Mouse (Mus musculus): ENCODE results near the gene Minpp1. TPM values are rescaled to one million over a fixed set of nuclear protein-coding genes. Genes with fewer than 3 reads are reported as not detected.
"Not testable (repeated sequence)": the region's sequence is repeated elsewhere in the genome, so short reads cannot be mapped to it uniquely, and the experiment has no call there.

The Minpp1 gene
- polyA plus RNA-seq (2015; fragmentation: Nextera tagmentation; extraction: Ambion mirVana), result 56.7 and 60.9 TPM in 2 replicates

DNA sequence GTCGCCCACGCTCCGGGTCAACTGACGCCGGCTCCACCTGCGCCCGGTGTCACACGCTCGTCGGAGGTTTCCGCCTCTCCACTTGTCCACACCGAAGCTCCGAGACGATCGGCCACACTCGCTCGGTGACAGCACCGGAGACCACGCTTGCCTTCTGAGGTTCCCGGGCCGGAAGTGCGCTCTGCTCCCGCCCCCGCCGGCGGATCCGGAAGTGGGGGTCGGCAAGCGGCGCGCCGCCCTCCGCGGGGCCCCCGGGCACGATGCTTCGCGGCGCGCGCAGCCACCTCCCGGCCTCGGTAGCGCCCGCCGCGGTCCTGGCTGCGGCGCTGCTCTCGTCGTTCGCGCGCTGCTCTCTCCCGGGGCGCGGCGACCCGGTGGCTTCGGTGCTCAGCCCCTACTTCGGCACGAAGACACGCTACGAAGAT lies at the start of gene Minpp1:
Minpp1 (plus strand) TSS at position 89 of the 425 bp plus-strand sequence.
- peak within 1 kb of the TSS; percentile 81 for H3K9ac ChIP-seq (ENCODE audit: low read depth, low read length)

DNA sequence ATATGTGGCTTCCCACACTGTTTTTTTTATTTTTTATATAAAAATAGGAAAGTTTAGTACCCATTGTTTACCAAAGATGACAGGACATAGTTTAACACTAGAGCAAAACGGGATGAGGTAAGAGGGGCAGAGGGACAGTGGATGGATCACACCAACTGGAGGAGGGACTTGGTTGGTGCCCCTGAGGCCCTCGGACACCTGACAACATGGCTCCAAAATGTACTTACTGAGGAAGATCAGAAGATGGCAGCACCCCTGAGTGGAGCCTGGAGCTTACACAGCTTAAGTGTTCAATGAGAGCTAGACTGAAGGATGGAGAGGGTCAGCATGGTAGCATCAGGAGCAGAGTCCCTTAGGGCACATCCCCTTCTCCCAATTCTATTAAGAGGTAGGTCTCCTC lies 46.2 kb upstream of the Minpp1 start:
- Histone ChIP-seq H3K9me3 (ENCODE audit: control insufficient read depth, low read length) (no peaks in the 10 kb centered on the region), H3K4me2 (ENCODE audit: low read depth, low read length) (no peak overlapping the region), H3K4me1 (ENCODE audit: control insufficient read depth, insufficient read depth, low read length) (no peaks in the 10 kb centered on the region), H3K27ac (ENCODE audit: low read length) (no peak overlapping the region), H3K36me3 (ENCODE audit: control insufficient read depth, insufficient read depth, low read length) (no peaks in the 10 kb centered on the region), H3K27me3 (replicated peaks; ENCODE audit: control insufficient read depth, insufficient read depth, low read length) (no peaks in the 10 kb centered on the region), H3K4me3 (ENCODE audit: low read length) (no peak overlapping the region), H3K9ac (ENCODE audit: low read depth, low read length) (no peak overlapping the region)
- 88% methylated on average over 2 of the region's 2 CpGs for WGBS
- no peak for ATAC-seq

More for the DNA sequence above, at the start of gene Minpp1:
- Histone ChIP-seq H3K36me3 (ENCODE audit: control insufficient read depth, insufficient read depth, low read length) (no peaks in the 10 kb centered on the region), H3K4me1 (ENCODE audit: control insufficient read depth, insufficient read depth, low read length) (peaks cover 16% of the 10 kb centered on the region), H3K9me3 (ENCODE audit: control insufficient read depth, low read length) (no peaks in the 10 kb centered on the region), H3K4me3 (ENCODE audit: low read length) (peak within 1 kb of the TSS; percentile 83), H3K27me3 (replicated peaks; ENCODE audit: control insufficient read depth, insufficient read depth, low read length) (no peaks in the 10 kb centered on the region), H3K4me2 (ENCODE audit: low read depth, low read length) (peak within 1 kb of the TSS; percentile 86), H3K27ac (ENCODE audit: low read length) (peak within 1 kb of the TSS; percentile 87)
- WGBS, result under 1% methylated on average over 63 of the region's 64 CpGs
- ATAC-seq, result peak; percentile 85

DNA sequence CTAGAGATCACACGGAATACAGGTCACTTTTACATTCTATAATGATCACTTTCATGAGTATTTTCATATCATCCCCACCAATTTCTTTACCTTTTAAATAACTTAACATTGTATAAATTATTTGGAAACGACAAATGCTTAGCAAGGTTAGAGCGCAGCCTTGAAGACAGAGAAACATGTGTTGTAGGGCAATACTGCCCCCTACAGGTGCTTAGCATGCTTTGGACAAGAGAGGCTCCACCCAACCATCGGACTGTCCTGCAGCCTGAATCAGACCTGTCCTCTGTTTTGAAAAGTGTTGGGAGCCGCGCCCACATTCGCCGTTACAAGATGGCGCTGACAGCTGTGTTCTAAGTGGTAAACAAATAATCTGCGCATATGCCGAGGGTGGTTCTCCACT lies 44.0 kb upstream of the Minpp1 start:
- Histone ChIP-seq H3K4me1 (ENCODE audit: control insufficient read depth, insufficient read depth, low read length) (no peaks in the 10 kb centered on the region), H3K9me3 (ENCODE audit: control insufficient read depth, low read length) (no peaks in the 10 kb centered on the region), H3K27me3 (replicated peaks; ENCODE audit: control insufficient read depth, insufficient read depth, low read length) (no peaks in the 10 kb centered on the region), H3K4me3 (ENCODE audit: low read length) (no peak overlapping the region), H3K4me2 (ENCODE audit: low read depth, low read length) (no peak overlapping the region), H3K9ac (ENCODE audit: low read depth, low read length) (no peak overlapping the region), H3K27ac (ENCODE audit: low read length) (no peak overlapping the region), H3K36me3 (ENCODE audit: control insufficient read depth, insufficient read depth, low read length) (no peaks in the 10 kb centered on the region)
- WGBS, result 97% methylated on average over 9 of the region's 11 CpGs
- no peak for ATAC-seq

DNA sequence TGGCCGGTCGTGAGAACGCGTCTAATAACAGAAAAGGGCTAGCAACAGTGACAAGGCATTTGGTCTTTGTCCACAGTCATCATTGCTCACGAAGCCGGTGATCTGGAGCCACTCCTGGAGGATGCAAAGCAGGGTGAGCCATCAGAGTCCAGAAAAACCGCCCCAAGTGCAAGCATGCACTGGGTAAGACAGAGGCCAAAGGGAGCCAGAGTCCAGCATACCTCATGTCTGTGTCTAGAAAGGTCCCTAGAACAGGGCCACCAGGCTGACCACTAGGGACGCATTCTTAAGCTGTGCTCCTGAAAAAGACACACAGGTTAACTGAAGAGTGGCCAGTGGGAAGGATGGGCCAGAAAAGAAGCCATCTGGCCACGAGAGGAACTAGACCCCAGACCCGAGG lies 36.6 kb upstream of the Minpp1 start:
- no peaks in the 10 kb centered on the region for H3K4me1 ChIP-seq (ENCODE audit: control insufficient read depth, insufficient read depth, low read length)
- H3K27ac ChIP-seq (ENCODE audit: low read length), result no peak overlapping the region
- WGBS, result 95% methylated on average over 10 of the region's 10 CpGs
- H3K9me3 ChIP-seq (ENCODE audit: control insufficient read depth, low read length), result no peaks in the 10 kb centered on the region; the same call in 1 of the 2 replicates
- H3K4me2 ChIP-seq (ENCODE audit: low read depth, low read length), result no peak overlapping the region
- H3K27me3 ChIP-seq (replicated peaks; ENCODE audit: control insufficient read depth, insufficient read depth, low read length), result no peaks in the 10 kb centered on the region
- no peaks in the 10 kb centered on the region for H3K36me3 ChIP-seq (ENCODE audit: control insufficient read depth, insufficient read depth, low read length)
- no peak overlapping the region for H3K4me3 ChIP-seq (ENCODE audit: low read length)
- H3K9ac ChIP-seq (ENCODE audit: low read depth, low read length), result no peak overlapping the region
- no peak for ATAC-seq

DNA sequence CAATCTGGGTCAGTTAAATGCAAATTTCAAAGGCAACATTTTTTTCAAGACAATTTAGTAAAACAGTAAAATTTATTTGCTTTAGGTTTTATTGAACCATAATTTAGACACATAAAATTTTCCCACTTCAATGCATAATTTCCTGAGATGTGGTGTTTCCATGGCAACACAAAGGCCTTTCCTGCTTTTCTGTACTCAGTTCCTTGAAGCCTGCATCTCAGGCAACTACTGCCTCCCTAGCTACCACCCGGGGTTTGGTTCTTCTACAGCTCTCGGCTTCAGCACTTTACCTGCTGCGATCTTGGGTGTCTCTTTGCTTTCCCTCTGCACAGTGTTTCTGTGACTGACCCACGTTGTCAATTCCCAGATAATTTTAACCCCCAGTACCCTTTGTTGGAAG lies 33.3 kb upstream of the Minpp1 start:
- H3K4me3 ChIP-seq (ENCODE audit: low read length), result no peak overlapping the region
- no peaks in the 10 kb centered on the region for H3K27me3 ChIP-seq (replicated peaks; ENCODE audit: control insufficient read depth, insufficient read depth, low read length)
- no peak overlapping the region for H3K4me2 ChIP-seq (ENCODE audit: low read depth, low read length)
- H3K9ac ChIP-seq (ENCODE audit: low read depth, low read length), result no peak overlapping the region
- no peaks in the 10 kb centered on the region for H3K36me3 ChIP-seq (ENCODE audit: control insufficient read depth, insufficient read depth, low read length)
- ATAC-seq, result no peak
- H3K9me3 ChIP-seq (ENCODE audit: control insufficient read depth, low read length), result no peaks in the 10 kb centered on the region; the same call in 1 of the 2 replicates
- no peaks in the 10 kb centered on the region for H3K4me1 ChIP-seq (ENCODE audit: control insufficient read depth, insufficient read depth, low read length)
- H3K27ac ChIP-seq (ENCODE audit: low read length), result no peak overlapping the region
- WGBS, result 69% methylated on average over 4 of the region's 4 CpGs

DNA sequence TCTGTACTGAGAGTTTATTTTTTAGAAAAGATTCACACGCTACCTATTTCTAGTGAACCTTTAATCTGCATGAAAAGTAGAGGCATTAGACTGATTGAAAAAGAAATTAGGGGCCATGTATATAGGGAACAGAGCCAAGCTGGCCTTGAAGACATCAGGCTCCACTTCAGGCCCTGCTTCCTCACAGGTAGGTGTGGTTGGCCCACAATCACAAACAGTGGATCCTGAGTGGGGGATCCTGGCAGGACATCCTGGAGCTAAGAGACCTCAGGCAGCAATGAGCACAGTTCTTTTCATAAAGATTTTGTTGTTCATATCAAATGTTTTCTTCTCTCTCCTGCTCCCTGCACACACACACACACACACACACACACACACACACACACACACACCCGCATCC lies 28.8 kb upstream of the Minpp1 start:
- Histone ChIP-seq H3K4me1 (ENCODE audit: control insufficient read depth, insufficient read depth, low read length) (no peaks in the 10 kb centered on the region), H3K27ac (ENCODE audit: low read length) (no peak overlapping the region), H3K27me3 (replicated peaks; ENCODE audit: control insufficient read depth, insufficient read depth, low read length) (no peaks in the 10 kb centered on the region), H3K9ac (ENCODE audit: low read depth, low read length) (no peak overlapping the region), H3K4me2 (ENCODE audit: low read depth, low read length) (no peak overlapping the region), H3K36me3 (ENCODE audit: control insufficient read depth, insufficient read depth, low read length) (no peaks in the 10 kb centered on the region), H3K4me3 (ENCODE audit: low read length) (no peak overlapping the region), H3K9me3 (ENCODE audit: control insufficient read depth, low read length) (no peaks in the 10 kb centered on the region; the same call in 1 of the 2 replicates)
- ATAC-seq, result no peak
- 83% methylated on average over 2 of the region's 2 CpGs for WGBS

DNA sequence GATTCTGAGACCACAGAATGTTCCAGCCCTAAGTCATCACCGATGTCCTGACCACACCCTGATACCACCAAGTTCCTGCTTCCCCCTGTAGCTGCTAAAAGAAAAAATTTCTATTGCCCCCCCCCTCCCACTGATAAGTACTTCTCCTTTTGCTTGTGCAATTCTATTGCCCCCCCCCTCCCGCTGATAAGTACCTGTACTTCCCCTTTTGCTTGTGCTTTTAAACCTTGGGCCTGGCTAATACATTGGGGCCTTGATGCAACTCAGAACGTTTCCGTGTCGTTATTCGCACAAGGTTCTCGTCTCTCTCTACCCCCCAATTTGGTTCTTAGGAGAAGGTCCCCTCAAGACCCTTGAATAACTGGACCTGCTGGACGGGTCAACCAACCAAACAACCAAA lies 27.9 kb upstream of the Minpp1 start:
- H3K27me3 ChIP-seq (replicated peaks; ENCODE audit: control insufficient read depth, insufficient read depth, low read length); H3K9me3 ChIP-seq (ENCODE audit: control insufficient read depth, low read length); H3K27ac ChIP-seq (ENCODE audit: low read length); H3K36me3 ChIP-seq (ENCODE audit: control insufficient read depth, insufficient read depth, low read length); H3K4me3 ChIP-seq (ENCODE audit: low read length); ATAC-seq; H3K9ac ChIP-seq (ENCODE audit: low read depth, low read length); H3K4me2 ChIP-seq (ENCODE audit: low read depth, low read length); H3K4me1 ChIP-seq (ENCODE audit: control insufficient read depth, insufficient read depth, low read length): not testable (repeated sequence)
- 86% methylated on average over 8 of the region's 8 CpGs for WGBS

DNA sequence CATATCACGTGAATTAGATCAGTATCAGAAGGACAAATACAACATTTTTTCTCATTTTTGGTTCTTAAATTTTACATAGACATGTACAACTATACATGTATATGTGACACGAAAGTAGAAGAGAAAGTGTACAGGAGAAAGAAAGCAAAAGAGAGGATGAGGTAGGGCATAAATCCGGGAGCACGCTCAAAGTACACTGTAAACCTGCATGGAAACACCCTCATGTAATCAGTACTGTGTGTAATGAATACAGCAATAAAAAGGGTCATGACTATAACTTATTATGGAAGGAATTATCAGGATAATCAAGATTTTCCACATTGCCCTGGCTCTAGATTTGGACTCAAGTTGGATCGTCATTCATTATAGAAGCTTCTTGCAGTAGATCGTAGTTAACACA lies 22.5 kb upstream of the Minpp1 start:
- H3K4me3 ChIP-seq (ENCODE audit: low read length), result no peak overlapping the region
- 77% methylated on average over 6 of the region's 6 CpGs for WGBS
- H3K4me2 ChIP-seq (ENCODE audit: low read depth, low read length), result no peak overlapping the region
- H3K4me1 ChIP-seq (ENCODE audit: control insufficient read depth, insufficient read depth, low read length), result no peaks in the 10 kb centered on the region
- H3K36me3 ChIP-seq (ENCODE audit: control insufficient read depth, insufficient read depth, low read length), result no peaks in the 10 kb centered on the region
- H3K9ac ChIP-seq (ENCODE audit: low read depth, low read length), result no peak overlapping the region
- H3K9me3 ChIP-seq (ENCODE audit: control insufficient read depth, low read length), result no peaks in the 10 kb centered on the region
- no peak overlapping the region for H3K27ac ChIP-seq (ENCODE audit: low read length)
- ATAC-seq, result peak; percentile 69; the same call in 1 of the 2 replicates
- no peaks in the 10 kb centered on the region for H3K27me3 ChIP-seq (replicated peaks; ENCODE audit: control insufficient read depth, insufficient read depth, low read length)

- Histone ChIP-seq H3K4me2 (ENCODE audit: low read depth, low read length) (no peak overlapping the region), H3K4me1 (ENCODE audit: control insufficient read depth, insufficient read depth, low read length) (no peaks in the 10 kb centered on the region), H3K36me3 (ENCODE audit: control insufficient read depth, insufficient read depth, low read length) (no peaks in the 10 kb centered on the region), H3K4me3 (ENCODE audit: low read length) (no peak overlapping the region), H3K27ac (ENCODE audit: low read length) (no peak overlapping the region), H3K27me3 (replicated peaks; ENCODE audit: control insufficient read depth, insufficient read depth, low read length) (no peaks in the 10 kb centered on the region), H3K9me3 (ENCODE audit: control insufficient read depth, low read length) (no peaks in the 10 kb centered on the region), H3K9ac (ENCODE audit: low read depth, low read length) (no peak overlapping the region)
- ATAC-seq, result no peak
- WGBS, result 81% methylated on average over 4 of the region's 4 CpGs
These were observed 20.3 kb upstream of the Minpp1 start for GRCm38 (mm10) chr19:32465228-32465627.

DNA sequence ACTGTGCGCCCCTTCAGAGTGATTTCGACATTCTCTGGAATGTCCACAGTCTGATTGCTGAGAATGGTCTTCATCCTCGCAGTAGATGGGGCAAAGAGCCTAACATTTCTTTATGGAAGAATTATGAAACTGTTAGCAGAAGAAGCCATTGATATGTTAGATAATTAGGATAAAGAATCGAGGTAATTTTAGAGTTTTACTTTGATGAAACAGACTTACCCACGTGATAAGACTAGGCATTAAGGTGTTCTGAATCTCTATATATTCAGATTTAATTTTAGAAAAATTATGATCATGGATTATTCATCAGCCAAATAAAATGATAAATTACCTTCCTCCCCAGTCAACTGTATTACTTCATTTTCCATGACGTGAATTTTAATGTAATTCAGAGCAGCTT lies 19.1 kb upstream of the Minpp1 start, which contains the start of gene Rpl9-ps6:
Rpl9-ps6 (minus strand) TSS at position 101 of the 400 bp plus-strand sequence.
- Histone ChIP-seq H3K27ac (ENCODE audit: low read length) (no peak within 1 kb of the TSS), H3K4me3 (ENCODE audit: low read length) (no peak within 1 kb of the TSS), H3K9me3 (ENCODE audit: control insufficient read depth, low read length) (no peaks in the 10 kb centered on the region), H3K4me2 (ENCODE audit: low read depth, low read length) (no peak within 1 kb of the TSS), H3K36me3 (ENCODE audit: control insufficient read depth, insufficient read depth, low read length) (no peaks in the 10 kb centered on the region), H3K4me1 (ENCODE audit: control insufficient read depth, insufficient read depth, low read length) (no peaks in the 10 kb centered on the region), H3K9ac (ENCODE audit: low read depth, low read length) (no peak within 1 kb of the TSS), H3K27me3 (replicated peaks; ENCODE audit: control insufficient read depth, insufficient read depth, low read length) (no peaks in the 10 kb centered on the region)
- WGBS, result 85% methylated on average over 5 of the region's 6 CpGs
- ATAC-seq, result no peak

Data from intestine, embryonic 16.5 days (tissue).